Mouse (Mus musculus): Measurements from ENCODE around the gene Tmem255a.

The Tmem255a gene

GRCm38 (mm10) chrX:38251851-38252571 lies at the start of gene Tmem255a:
TSS of gene Tmem255a (minus strand) at chrX:38252439.
- peak; percentile 94 for DNase-seq

DNA sequence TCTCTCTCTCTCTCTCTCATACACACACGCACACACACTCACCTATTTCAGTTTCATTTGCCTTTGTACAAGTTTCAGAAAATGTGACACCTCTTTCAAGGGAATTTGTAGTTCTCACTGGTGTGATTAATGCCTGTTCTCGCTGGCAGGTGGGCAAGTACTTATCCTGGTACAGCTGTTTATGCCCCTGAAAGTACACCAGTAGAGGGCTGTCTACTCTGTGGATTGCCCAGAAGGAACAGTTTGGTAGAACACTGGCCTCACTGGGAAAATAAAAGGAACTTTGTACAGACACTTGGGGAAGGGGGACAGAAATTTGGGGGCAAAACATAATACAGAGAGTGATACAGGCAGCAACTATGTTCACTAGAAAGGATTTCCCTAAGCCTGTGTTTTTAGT lies 7.4 kb upstream of the Tmem255a start:
- DNase-seq: no peak

GRCm38 (mm10) chrX:38250352-38250950 lies 1.8 kb downstream of the Tmem255a start:
- DNase-seq: no peak

GRCm38 (mm10) chrX:38249640-38250351 lies 2.4 kb downstream of the Tmem255a start:
- peak; percentile 88 for DNase-seq

GRCm38 (mm10) chrX:38247601-38248000 lies 4.6 kb downstream of the Tmem255a start:
- DNase-seq: no peak

DNA sequence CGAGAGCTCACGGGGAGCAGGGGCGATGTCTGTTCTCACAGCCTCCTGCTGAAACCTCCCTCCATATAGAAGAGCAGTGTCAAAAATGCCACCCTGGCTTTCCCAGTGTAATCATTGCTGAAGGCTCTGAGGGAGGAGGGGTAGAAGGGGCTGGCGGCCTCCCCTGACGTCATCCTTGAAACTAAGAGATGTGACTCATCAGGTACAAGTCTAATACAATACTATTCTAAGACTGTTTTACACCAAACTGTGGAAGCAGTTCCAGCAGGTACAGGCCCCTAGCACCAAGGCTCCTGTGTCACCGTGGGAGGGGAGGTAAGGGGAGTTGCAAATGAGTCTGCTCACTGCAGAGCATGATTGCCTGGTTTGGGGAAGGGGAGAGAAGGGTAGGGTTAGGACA lies 5.1 kb downstream of the Tmem255a start:
- DNase-seq: no peak

GRCm38 (mm10) chrX:38237731-38238130 lies 14.5 kb downstream of the Tmem255a start:
- DNase-seq: no peak

DNA sequence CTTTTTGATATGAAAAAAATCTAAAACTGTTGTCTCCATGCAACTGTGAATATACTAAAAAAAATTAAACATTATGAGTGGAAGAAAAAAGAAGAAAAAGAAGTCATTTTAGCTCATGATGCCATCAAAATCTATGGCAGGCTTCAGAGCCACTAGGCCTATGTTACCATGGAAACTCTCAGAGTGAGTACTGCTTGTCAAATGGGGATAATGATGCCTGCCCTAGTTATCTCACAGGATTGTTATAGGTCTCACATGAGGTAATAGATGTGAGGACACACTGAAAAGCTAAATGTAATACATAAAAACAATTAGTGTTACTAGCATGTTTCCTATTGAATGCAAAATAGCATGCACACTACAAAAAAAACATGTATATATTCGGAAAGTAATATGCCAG lies 22.4 kb downstream of the Tmem255a start:
- no peak for DNase-seq

DNA sequence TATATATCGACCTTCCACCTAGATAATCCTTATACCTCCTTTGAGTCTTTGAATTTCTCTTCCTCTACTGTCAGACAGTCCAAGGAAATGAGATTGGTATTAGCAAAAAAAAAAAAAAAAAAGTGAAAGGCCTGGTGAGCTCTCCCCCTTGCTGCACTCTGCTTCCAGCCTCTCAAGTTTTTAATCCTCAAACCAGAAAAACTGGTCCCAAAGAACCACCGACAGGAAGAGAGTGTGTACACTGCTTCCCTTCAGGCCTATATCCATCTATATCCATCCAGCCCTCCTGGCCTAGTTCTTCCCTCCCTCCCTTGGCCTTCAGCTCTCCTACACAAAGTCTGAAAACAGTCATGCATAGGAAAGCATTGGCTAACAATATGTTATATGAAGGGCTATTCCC lies 29.5 kb downstream of the Tmem255a start:
- no peak for DNase-seq

DNA sequence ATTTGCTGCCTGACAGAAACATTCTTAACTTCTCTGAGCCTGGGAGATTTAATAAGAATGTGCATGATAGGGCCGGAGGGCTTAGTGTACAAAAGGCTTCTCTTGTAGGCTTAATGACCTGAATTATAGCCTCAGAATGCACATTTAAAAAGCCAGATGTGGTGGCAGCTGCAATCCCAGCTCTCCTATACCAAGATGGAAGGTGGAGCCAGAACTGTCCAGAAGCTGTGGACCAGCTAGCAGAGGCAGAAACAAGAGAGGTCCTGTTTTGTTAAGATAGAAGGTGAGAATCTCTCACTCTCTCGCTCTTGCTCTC lies 34.6 kb downstream of the Tmem255a start:
- DNase-seq: no peak

DNA sequence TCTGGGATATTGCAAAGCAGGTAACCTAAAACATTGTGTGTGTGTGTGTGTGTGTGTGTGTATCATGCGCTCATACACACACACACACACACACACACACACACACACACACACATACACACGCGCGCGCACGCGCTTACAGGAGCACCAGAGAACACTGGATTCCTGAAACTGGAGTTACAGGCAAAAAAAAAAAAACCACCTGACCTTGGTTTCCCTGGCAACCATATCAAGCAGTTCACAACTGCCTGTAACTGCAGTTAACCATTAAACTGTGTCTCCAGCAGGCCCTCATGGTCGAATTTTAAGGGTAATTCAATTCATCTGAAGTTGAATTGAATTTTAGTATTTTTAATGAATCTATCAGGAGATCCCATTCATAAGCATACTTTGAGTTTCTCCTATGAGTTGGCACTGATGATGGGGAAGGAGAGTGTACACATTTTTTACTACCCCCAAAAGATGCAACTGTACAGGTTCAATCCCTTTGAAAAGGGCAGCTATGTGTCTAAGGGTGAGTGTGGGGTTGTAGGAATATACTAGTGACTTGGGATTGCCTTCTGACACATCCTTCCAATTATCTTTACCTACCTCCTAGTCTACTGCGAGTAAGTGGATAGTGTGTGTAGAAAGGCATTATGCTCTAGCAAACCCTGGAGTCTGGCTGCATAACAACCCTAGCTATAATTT lies 35.1 kb downstream of the Tmem255a start:
- no peak for DNase-seq

DNA sequence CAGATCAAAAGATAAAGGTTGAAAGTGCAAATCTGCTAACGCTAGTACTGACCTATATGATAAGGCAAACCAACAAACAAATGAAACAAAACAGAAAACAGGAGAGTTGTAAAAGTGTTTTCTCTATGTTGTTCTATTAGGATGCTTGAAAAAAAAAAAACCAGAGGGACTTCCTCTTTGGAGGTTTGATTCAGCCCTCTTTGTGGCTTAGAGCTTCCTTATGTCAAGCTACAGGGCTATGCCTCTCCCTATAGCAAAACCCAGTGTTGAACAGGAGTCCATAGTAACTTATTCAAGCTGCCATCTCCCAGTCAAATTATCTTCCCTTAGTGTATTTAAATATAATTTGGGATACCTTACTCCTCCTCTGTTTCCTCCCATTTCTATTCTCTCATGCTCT lies 44.8 kb downstream of the Tmem255a start:
- DNase-seq: no peak

DNA sequence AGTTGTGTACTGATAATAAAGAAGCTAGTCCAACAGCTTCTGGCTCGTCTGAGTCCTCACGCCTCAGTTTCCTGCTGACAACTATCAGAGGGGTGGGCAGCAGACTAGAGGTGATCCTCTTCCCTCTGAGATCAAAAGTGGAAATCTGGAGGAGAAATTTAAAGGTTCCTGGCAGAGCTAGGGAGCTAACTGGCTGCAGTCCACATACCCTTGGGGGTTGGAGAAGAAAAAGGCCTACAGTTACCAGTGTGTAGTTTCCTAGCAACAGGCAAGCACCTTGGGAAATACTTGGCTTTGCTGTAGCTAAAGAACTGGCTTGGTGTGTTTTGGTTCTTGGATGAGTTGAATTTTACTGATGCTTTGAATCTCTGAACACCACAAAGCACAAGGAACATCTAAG lies 50.4 kb downstream of the Tmem255a start:
- no peak for DNase-seq

GRCm38 (mm10) chrX:38190458-38190764 lies 61.8 kb downstream of the Tmem255a start:
- no peak for DNase-seq

GRCm38 (mm10) chrX:38189552-38190457 lies 62.4 kb downstream of the Tmem255a start, which contains the start of gene Zbtb33:
TSS of gene Zbtb33 (plus strand) at chrX:38189793.
- peak; percentile 97 for DNase-seq

GRCm38 (mm10) chrX:38185520-38185919 lies 66.7 kb downstream of the Tmem255a start:
- DNase-seq: no peak

GRCm38 (mm10) chrX:38181608-38182258 lies 70.5 kb downstream of the Tmem255a start:
- DNase-seq: peak; percentile 94

DNA sequence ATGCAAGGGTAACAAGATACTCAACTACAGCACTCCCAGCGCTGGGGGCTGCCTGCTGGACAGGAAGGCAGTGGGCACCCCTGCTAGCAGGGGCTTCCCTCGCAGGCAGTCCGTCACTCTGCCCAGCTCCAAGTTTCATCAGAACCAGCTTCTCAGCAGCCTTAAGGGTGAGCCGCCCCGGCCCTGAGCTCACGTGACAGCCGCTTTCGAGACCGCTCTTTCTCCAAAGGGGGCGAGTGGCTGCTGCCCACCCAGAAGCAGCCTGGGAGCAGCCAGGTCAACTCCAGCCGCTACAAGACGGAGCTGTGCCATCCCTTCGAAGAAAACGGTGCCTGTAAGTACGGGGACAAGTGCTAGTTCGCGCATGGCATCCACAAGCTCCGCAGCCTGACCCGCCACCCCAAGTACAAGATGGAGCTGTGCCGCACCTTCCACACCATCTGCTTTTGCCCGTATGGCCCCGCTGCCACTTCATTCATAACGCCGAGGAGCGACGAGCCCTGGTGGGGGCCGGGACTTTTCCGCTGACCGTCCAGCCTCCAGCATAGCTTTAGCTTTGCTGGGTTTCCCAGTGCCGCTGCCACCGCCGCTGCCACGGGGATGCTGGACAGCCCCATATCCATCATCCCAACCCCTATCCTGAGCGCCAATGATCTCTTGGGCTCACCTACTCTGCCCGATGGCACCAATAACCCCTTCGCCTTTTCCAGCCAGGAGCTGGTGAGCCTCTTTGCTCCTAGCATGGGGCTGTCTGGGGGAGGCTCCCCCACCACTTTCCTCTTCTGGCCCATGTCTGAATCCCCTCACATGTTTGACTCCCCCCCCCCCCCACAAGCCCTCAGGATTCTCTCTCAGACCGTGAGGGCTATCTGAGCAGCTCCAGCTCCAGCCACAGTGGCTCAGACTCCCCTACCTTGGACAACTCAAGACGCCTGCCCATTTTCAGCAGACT lies 71.3 kb downstream of the Tmem255a start:
- peak; percentile 87 for DNase-seq

DNA sequence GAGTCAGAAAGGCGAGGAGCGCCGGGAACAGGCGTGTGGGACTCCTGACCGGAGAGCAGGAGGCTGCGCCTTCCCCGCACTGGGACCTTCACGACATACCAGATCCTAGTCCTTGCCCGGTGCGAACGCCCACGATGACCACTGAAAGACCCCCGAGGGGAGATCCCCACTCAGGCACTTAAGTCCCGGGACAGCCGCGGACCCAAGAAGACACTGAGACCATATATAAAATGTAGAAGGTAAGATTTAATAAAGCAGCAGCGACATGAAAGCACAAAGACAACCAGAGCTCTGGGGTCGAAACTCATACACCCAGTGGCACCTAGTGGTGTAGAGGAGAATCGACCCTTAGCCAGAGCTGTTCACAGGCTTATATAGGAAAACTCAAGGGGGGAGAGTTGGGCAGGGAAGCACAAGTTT lies 72.3 kb downstream of the Tmem255a start:
- DNase-seq: peak; percentile 97

DNA sequence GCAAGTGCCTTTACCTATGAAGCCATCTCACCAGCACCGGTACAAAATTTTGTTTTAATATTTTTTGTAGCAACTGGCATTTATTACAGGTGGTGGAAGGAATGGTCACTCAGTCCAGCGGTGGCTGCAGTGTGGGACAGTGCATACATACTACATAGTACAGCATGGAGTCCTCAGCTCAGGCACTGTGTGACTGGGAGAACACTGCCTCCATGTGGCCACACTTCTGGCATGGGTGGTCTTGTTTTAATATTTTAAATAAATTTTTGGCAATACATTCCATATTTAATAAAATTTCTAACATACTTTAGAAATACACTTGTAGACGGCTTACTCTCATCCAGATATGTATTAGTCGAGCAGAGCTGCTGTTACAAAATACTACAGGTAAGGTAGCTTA lies 85.6 kb downstream of the Tmem255a start:
- no peak for DNase-seq

- no peak for DNase-seq
These were observed 86.2 kb downstream of the Tmem255a start for GRCm38 (mm10) chrX:38166064-38166463.
